Mouse (Mus musculus) spleen, postnatal 4 days (tissue): ENCODE results near the gene Mrps27.

Source experiments
- DNase-seq, 2 experiments: peaks; one replicate each; pipeline ENCODE4 v3.0.0; 2022; ENCODE audit warnings: low spot score in 2 of 2

The Mrps27 gene

DNA sequence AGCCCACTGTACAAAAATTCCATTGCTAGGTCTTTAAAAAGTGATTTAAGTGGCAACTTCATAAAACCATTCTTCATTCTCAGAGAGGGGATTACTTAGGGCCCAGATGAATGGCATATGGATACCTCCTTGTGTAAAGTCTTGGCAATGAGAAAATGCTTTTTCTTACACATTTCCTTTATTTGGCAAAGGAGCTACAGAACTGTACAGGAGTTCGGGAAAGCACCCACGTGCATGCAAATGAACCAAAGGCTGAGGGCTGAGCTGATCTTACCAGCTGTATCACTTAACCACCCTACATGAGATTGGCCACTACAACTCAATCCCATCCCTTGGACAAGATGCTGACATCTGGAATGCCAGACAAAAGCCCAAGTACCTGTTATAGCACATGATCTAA lies 95.6 kb downstream of the Mrps27 start:
- no peak for DNase-seq

DNA sequence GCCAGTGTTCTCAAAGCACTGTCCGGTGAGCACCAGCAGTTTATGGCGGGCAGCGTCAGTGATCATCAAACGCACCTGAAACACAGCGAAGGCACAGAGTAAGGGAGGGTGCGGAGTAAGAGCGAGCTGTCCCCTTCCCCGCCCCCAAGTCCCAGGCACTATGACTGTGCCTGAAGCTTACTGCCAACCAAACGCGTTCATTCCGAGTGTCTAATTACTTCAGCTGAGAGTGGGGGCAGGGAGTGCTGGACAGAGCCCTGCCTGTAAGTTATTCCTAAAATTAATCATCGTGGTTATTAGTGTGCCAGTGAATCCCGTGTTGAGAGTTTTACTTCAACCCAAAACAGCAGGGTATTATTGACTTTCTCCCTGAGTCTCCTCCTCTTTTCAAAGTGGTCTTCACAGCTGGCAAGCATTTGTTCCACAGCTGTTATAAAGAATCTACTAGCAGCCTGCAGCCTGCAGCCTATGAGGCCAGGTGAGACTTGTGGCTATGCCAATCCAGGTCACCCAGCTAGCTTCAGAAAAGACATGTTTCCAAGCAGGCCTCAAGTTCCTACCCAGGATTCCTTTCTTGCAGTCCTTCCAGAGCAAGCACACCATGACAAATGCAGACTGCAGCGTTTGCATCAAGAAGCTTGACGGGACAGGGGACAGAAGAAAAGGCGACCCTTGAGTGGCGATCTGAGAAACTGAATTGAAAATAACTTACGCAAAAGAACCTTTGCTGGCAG lies 97.3 kb downstream of the Mrps27 start:
- DNase-seq, result no peak

DNA sequence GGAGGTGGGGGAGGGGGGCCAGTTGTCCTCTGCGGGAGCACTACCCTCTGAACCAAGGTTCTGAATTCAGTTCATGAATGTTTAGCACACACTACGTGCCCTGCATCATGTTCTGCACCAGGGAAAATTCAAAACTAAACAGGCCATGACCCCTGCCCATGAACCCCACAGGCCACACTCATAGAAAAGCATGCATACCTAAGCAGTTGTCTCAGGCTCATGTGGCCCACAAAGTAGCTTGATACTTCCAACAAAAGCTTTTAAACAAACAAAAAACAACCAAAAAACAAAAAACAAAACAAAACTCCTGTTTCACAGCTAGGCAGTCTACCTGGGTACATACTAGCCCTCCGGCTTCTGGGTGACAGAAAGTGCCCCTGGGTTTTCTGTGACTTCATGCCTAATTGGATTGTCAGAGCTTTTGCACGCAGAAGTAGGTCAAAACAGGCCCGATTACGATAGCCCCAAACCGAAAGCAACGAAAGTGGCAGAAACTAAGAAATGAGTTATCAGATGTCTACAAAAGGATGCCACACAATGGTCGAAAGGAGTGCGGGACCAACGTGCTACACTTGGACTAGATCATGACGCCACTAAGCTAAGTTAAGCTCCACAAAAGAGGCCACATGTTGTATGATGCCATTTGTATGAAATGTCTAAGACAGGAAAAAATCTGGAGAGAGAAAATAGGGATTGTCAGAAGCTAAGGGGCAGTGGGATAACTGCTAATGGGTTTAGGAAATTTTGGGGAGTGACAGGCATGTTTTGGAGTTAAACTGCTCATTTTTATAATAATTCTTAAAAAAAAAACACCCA lies 98.1 kb downstream of the Mrps27 start:
- DNase-seq, result no peak

DNA sequence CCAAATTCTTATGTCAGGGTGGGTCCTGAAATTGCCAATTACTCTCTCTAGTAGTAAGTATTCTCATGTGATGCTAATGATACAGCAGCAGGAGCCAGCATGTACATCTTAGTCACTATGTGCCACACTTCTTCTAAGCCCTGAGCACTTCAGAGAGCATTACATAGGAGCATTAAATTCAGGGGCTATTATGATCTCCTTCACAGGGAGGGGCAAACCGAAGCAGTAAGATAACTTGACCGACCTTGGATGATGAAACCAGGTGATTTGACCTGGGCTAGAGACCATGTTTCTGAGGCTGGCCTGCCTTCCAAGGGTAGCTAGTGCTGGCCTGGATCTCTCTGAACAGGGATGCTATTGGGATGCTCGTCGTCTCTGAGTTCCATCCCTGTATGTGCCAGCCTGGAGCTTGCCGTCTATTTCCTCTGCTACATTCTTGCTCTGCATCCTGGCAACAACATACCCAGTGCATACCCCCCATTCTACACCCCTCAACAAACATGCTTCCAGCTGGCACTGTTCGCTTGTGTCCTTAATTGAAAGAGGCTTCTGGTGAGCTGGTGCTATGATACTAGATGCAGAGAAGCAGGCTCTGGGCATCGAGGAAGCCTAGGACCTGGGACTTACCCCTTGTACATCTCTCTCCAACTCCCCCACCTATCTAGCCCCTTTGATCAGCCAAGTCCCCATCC lies 99.0 kb downstream of the Mrps27 start:
- DNase-seq, result no peak

DNA sequence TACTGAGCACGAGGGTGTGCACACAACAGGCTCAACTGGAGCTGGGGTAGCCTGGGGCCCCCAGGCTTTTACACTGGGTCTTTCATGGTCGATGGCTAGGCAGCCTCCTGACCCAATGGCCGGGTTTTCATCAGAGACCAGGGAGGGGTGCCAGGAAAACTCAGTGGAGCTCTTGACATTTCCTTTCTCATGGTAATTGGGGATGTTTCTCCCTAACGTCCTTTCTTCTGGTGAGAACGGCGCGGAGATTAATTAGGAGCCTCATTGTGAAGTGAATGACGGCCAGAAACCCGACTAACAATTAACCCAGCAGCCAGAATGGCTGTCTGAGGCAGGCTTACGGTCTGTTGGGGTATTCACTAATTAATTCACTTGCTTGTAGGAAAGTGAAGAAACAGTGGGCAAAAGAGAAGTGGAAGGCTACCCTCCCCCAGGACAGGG lies 99.9 kb downstream of the Mrps27 start:
- no peak for DNase-seq

DNA sequence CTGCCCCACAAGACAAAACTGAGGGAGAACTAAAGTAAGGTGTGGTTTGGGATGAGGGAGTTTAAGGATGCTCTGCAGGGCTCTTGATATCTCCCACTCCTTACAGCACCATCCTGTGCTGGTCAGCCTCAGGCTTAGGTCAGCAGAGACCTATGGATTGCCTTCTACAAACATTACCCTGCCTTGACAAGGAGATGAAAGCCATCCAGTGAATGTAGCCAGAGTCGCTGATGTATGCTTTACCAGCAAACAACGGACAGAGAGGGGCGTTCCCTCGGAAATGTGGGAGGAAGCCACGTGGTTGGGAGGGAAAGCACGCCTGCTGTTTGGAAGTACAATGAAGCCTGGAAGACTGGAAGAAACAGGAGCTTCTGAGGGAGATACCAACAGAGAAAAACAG lies 100.3 kb downstream of the Mrps27 start:
- no peak for DNase-seq

DNA sequence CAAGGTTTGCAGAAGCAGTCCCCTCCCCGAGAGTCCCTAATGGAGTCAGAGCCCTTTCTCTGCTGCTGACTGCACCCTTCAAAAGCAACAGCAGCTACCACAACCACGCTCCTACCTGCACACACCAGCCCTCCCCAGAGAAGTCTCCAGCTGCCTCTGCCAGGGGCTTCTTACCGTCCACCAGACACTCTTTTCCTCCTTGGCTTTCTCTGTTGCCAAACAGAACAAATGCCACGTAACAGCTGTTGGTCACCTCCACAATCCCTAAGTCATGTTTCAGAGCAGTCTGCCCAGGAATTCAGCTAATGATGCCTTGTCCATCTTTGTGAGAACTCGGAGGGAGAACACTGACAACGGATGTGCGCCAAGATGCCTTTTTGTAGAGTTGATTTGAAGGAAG lies 102.4 kb downstream of the Mrps27 start:
- DNase-seq, result no peak

DNA sequence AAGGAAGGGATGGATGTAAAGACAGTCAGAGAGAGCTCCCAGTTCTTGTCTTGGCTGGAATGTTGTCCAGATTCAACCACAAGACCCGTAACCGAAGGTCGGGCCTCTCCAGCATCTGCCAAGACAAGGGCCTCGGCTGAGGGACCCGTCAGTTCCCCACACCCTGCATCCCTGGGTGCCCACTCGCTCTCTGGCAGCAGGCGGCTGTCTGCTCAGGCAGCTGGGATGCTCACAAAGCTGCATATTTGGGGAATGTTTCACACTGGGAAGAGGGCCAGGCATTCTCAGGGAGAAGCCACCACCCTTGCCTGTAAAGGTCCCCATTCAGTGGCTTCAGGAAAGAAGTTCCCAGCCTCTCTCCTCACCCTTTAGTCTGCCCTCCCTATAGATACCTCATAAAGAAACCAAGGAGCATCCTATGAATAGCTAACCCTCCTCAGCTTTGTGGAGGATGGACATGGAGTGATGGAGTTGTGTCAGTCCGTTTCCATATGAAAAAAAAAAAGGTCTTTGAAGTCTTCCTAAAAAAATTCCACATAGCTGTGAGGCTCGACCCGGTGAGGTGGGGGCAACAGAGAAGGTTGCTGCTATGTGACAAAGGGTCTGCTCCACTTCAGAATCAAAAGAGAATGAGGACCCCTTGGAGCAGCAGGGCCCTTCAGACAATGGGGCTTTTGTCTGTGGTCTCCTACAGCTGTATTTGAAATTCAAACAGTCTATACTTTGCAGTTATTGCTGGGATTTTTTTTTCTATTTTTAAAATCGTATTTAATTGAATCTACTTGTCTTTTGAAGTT lies 103.0 kb downstream of the Mrps27 start:
- DNase-seq, result no peak

DNA sequence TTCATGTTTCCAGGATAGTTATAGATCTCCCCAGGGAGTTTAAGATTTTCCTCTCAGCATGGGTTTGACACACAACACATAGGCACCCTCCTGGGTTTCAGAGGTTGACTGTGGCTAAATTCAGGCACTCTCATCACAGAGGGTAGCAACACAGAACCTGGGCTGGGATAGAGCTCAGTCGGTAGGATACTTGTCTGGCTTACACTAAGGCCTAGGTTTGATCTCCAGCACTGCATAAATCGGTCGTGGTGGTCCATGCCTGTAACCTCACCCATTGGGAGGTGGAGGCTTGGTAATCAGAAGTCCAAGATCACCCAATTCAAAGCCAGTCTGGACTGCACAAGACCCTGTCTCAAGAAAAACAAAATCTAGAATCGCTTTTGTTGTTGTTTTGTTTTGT lies 103.7 kb downstream of the Mrps27 start:
- no peak for DNase-seq

DNA sequence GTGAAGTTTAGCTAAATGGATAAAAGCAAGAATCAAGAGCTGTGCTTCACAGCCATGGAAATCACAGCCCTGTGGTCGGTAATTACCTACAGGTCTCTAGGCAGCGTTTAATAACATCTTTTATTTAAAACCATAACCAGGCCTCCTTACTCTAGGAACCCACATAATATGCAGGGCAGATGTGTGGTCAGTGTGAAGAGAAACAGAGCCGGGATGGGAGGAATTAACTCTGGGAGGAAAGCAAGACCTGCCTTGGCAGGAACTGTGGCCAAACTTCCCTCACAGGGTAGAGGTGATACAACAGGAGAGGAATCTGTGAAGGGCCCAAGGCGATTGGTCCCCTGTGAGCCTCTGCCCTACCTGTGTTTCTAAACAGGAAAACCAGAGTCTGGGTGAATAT lies 105.0 kb downstream of the Mrps27 start:
- no peak for DNase-seq

DNA sequence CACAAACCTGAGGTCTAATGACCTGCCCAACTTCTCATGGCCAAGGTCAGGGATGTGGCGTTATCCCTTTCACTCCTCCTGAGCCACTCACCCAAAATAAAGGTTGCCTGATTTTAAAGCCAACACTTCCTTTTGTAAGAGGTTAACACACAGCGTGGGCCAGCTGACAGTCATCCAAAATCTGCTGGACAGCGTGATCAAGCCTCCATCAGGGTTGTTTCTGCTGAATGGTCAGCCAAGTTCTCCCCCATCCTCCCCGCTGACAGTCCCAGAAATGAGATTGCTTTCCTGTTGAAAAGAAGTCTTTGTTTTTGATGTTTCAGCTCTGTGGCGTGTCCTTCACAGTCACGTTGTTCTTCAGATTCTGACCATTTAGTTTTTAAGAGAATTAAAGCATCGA lies 106.2 kb downstream of the Mrps27 start:
- DNase-seq, result no peak

DNA sequence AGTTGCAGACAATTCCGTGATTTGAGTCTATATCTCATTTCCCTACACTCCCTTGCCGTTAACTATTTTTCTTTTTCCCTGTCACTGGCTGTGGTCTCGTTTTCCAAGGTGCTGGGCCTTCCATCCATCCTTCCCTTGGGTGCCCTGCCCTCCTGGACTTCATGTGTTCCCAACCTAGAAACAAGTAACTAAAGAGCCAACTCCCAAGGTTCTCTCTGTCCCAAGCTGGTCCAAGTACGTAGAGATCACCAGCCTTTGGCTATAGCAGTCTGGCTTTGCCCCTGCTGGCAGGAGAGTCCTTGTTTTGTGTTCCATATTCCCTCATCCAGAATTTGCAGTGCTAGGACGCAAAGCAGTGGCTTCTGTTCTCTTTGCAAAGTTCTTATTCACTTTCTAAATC lies 106.7 kb downstream of the Mrps27 start:
- DNase-seq, result no peak

DNA sequence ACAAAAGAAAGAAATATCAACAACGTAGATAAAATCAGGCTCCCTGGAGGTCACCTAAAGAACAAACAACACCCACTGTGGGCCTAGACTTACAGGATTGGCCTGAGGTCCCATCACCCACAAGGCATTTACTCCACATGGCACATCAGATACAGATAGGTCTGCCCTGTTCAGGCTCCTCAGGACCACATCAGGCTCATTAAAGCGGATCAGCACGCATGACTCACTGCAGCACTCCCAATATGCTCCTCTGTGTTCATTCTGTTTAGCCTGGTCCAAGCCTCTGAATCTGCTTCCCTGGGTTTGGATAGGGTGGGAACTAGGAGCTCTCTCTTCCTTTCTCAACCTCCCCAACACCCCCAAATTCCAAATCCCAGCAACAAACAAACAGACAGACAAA lies 107.9 kb downstream of the Mrps27 start:
- no peak for DNase-seq

DNA sequence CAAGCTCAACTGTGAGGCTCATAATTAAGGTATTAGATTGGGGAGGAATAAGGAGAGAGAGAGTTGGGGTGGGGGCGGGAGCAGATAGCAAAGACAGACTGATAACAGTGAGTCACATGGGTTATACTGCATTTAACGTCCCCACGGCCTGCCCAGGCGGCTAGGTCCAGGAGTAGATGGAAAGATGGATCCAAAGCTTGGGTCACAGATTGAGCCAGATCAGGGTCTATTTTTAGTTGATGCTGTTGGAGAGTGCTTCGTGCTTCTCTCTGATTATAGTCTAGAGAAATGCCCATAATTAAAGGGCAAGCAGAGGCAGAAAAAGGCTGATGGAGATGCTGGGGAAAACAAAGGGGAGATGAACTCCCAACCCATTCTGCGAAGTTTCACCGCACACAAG lies 110.4 kb downstream of the Mrps27 start:
- DNase-seq, result no peak

DNA sequence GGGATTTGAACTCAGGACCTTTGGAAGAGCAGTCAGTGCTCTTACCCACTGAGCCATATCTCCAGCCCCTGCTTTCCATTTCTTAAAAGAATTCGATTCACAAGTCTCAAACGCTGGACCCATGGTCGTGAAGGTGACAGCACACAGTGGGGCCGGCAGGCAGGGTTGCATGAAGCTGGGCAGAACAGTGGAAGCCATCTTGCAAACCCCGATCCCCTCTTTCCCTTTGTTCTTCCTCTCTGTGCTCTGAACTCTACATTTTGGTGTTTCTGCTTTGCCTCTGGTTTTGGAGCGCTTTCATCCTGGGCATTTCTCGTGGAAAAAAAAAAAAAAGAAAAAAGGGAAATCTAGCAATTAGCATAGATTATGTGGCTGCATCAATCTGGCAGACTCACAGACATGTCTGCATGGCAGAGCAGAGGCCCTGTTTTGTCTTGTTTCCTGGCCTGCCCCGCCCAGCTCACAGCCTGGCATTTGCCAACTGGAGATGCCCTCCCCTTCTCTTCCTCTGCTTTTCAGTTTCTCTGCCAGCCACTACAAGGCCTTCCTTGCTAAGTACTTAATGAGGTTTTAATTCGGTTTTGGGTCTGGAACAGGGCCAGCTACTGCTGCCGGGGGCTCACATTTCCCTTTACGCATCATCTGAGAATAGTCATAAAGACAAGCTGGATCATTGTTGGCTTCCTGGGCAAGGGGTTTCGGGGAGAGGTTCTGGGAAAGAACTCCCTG lies 114.2 kb downstream of the Mrps27 start:
- DNase-seq, result no peak

DNA sequence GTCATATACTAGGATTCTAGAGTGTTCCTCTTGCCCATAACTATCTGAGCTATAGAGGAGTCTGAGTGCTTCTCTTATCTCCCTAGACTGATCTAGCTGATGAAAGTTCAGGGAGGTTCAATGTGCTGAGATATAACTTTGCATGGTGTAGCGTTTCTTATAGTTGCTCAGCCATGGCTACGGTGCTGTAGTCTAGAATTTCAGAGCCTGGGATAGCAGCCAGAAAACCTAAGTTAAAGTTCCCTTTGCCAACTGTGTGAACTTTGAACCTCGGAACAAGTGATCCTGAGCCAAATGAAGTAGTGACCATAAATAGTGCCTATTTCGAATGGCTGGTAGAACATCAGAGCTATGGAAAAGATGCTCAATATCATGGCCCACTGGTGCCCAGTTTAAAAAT lies 115.0 kb downstream of the Mrps27 start:
- DNase-seq, result no peak

DNA sequence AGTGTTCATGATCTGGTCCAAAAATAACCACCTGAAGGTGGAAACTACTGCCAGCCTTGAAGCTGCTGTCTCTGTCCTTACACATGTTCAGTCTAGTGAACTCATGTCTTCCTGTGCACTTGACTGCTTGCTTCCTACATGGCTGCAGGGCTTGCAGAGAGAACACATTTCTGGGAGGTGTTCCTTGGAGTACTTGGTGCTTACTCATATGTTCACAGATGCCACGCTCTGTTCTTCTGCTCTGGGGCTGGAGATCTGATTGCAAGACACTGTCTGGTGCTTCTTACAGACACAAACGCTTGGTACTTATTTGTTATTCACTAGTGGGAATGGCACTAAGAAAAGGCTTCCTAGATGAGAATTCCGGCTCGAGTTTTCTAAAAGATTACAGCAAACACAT lies 117.3 kb downstream of the Mrps27 start:
- DNase-seq, result no peak

DNA sequence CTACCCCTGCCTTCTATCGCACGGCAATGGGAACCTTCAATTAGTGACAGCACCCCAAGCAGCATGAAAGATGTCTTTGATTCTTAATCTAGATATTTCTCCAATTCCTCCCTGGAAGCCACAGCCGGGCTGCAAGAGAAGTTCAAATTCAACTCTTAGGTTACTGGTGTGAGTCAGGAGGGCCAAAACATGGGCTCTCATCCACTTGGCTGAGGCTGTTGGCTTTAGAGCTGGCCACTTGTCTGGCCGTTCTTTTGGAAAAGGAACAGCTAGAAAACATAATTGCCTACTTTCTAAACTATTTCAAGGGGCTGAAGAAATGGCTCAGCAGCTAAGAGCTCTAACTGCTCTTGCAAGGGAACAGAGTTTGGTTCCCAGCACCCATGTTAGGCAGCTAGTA lies 120.0 kb downstream of the Mrps27 start:
- DNase-seq, result no peak
